Mouse (Mus musculus): Measurements from ENCODE around the gene Cyp21a1.
"Not testable (repeated sequence)": the region's sequence is repeated elsewhere in the genome, so short reads cannot be mapped to it uniquely, and the experiment has no call there.

Cyp21a1 gene

GRCm38 (mm10) chr17:34804301-34804700 lies at the start of gene Cyp21a1:
Cyp21a1 (minus strand) TSS chr17:34804561.
- not testable (repeated sequence) for DNase-seq (ENCODE audit: extremely low read depth, low read depth)

DNA sequence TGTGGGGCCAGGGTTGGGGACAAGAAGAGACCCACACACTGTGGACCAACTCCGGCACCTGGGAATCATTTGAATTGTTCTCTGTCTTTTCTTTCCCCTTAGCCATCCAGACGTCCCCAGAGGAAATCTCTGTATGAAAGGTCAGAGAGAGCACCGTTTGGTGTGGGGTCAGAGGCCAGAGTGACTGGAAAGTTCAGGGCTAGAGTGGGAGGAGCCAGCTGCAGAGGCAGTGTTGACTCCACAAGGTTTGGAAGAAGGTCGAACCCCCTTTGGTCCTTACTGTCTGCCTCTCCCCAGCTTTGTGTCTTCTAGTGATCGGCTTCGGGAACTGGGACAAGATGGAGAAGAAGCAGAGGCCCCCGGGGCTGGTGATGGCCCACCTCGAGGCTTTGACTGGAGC lies 49.1 kb upstream of the Cyp21a1 start:
- DNase-seq (ENCODE audit: extremely low read depth, low read depth), result no peak

DNA sequence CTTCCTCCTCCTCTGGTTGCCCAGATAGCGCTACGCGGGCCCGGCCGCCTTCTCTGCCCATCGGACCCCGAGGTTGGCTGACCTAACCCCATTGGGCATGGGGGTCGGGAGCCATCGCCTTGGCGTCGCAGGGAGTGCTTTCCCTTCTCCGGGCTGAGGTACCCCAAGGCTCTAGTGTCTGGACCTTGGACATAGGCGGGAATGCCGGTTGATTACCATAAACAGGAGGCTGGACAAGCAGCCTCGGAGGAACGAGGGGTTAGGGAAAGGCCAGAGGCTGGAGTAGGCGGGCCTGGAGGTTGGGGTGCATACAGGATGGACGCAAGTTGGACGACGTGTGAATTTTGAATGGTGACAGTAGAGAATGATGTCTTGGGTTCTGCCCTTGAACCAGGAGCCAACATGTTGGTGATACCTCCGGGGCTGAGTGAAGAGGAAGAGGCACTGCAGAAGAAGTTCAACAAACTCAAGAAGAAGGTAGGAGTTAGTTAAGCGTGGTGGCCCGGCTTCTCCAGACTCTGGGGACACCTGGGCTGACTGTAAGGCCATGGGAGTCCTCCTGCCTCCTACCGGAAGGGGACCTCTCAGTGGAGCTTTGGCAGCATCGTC lies 46.3 kb upstream of the Cyp21a1 start:
- DNase-seq (ENCODE audit: extremely low read depth, low read depth), result no peak

DNA sequence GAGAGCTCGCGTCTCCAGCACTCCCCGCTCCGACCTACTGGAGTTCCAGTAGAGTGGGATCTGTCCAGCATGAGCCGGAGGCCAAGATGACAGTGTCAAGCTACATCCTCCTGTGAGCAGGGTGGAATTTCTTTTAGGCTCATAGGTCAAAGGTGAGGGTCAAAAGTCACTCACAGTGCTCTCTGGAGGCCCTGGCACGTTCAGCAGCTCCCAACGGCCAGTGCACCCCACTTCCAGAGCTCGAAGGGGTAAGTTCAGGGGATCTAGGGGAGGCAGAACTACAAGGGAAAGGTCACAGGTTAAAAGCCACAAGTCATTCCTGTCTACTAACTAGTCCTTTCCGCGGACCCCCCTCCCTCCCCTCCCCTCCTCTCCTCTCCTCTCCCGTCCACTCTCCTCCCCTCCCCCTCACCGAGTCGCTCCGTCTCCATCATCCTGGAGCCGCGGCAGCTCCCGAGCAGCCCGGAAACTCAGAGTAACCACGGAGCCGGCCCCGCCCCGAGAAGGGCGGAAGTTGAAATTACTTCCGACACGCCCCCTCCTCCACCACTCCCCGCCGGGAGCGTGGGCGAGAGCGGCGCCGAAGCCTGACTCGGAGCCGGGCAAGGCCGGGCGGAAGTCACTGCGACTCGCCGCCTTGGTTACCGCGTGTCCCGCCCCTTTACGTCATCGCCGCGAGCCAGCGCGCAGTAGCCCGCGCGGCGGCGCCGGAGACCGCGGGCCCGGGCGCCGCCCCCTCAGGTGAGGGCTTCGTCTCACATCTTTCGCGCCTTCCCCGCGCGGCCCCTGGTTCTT lies 45.6 kb upstream of the Cyp21a1 start, which contains the start of the genes Skiv2l and Nelfe:
Skiv2l (minus strand) TSS at position 489 of the 795 bp plus-strand sequence.
Nelfe (plus strand) TSS at position 670 of the 795 bp plus-strand sequence.
- DNase-seq (ENCODE audit: extremely low read depth, low read depth), result peak; percentile 84

GRCm38 (mm10) chr17:34847615-34848014 lies 43.3 kb upstream of the Cyp21a1 start:
- no peak for DNase-seq (ENCODE audit: extremely low read depth, low read depth)

GRCm38 (mm10) chr17:34847192-34847591 lies 42.8 kb upstream of the Cyp21a1 start:
- DNase-seq (ENCODE audit: extremely low read depth, low read depth), result no peak

DNA sequence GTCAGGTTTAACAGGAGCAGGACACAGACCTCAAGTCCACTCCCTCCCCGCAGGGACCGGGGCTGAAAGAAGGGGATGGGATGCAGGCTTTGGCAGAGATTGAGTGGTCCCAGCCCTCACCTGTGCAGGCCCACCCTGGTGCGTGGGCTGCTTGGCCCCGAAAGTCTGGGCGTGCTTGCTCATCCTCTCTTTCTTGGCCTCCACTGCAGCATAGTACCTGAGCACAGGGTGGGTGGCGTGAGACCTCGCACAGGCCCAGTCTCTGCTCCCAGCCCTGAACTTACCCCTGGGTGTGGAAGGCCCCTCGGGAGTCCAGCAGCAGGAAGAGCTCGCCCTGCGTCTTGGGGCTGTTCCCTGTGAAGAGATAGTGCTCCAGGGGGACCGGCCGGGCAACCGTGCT lies 40.5 kb upstream of the Cyp21a1 start:
- no peak for DNase-seq (ENCODE audit: extremely low read depth, low read depth)

GRCm38 (mm10) chr17:34840736-34841307 lies 36.5 kb upstream of the Cyp21a1 start:
- DNase-seq (ENCODE audit: extremely low read depth, low read depth), result no peak

GRCm38 (mm10) chr17:34838785-34839184 lies 34.4 kb upstream of the Cyp21a1 start:
- no peak for DNase-seq (ENCODE audit: extremely low read depth, low read depth)

- no peak for DNase-seq (ENCODE audit: extremely low read depth, low read depth)
Measured at GRCm38 (mm10) chr17:34837464-34838324, 33.3 kb upstream of the Cyp21a1 start.

DNA sequence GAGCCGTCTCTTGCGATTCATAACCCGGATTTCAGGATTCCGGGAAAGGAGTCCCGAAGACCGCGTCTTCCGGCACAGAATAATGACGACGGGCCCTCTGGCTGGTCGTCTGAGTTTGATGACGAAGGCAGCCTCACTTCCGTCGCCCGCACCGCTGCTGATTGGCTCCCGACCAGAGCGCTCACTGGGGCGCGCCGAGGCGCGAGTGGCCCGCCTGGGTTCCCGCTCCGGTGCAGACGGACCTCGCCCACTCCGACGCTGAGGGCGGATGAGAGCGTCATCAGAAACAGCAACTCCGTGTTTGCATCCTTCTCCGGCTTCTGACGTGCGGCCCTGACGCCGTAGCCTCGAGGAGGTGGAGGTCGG lies 32.5 kb upstream of the Cyp21a1 start, which contains the start of the genes Stk19 and Dxo:
Stk19 (minus strand) TSS at position 90 of the 366 bp plus-strand sequence.
Dxo (plus strand) TSS at position 164 of the 366 bp plus-strand sequence.
- DNase-seq (ENCODE audit: extremely low read depth, low read depth), result peak; percentile 89

GRCm38 (mm10) chr17:34836155-34836855 lies 31.9 kb upstream of the Cyp21a1 start:
- no peak for DNase-seq (ENCODE audit: extremely low read depth, low read depth)

GRCm38 (mm10) chr17:34830776-34831175 lies 26.4 kb upstream of the Cyp21a1 start:
- not testable (repeated sequence) for DNase-seq (ENCODE audit: extremely low read depth, low read depth)

DNA sequence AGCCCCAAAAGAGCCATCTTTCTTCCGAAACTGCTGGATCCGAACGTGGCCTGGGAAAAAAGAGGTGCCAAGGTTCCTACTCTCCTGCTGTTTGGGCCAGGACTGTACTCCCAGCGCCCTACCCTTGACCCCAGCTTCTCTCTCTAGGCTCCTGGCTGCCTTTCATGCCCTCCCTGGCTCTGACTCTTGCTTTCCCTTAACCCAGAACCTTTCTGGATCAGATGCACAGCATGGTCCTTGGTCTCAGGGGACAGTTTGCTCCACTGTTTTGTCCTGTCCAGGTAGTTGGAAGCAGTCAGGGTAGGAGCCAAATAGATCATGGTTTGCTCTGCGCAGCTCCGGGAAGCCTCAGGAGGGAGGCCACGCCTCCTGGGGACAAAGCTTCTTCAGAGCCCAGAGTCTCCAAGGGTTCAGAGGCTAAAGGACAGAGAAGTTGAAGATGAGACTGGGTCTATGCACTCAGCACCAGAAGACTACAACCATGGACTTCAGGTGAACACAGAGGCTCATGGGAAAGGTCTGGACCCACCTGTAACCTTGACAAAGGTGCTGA lies 10.5 kb upstream of the Cyp21a1 start:
- no peak for DNase-seq (ENCODE audit: extremely low read depth, low read depth)

DNA sequence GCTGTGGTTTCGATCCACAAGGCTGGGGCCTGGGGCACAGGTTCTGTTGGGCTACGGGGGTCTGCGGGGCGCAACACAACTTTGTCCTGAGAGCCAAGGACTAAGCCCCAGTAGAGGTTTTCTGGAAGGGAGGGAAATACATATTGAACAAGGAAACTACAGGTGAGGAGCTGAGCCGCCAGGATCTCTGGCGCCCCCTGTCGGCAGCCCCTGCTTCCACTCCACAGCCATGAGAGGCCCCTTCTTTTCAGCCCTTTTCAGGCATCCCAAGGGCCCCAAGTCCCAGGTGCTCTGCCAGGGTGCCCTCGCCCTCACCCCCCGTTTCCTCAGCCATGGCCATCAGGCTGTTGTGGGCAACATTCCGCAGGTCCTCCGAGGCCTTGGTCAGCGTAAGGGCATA lies 9.4 kb upstream of the Cyp21a1 start:
- not testable (repeated sequence) for DNase-seq (ENCODE audit: extremely low read depth, low read depth)

DNA sequence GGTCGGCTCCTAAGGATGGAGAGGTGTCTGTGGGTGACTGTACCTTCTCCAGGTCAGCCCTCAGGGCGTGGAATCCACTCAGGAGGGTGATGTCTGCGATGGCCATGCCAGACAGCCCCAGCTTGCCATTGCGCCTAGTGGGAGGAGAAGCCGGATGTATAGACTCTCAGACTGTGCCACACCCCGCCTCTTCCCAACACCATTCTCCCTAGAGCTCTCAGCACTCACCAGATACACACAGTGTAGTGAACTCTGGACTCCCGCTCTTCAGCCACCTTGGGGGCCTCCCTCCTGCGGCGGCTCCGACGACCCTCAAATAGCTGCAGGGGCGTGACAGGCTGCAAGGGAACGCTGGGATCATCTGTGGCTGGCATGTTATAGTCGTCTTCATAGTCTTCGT lies 6.9 kb upstream of the Cyp21a1 start:
- DNase-seq (ENCODE audit: extremely low read depth, low read depth), result no peak

DNA sequence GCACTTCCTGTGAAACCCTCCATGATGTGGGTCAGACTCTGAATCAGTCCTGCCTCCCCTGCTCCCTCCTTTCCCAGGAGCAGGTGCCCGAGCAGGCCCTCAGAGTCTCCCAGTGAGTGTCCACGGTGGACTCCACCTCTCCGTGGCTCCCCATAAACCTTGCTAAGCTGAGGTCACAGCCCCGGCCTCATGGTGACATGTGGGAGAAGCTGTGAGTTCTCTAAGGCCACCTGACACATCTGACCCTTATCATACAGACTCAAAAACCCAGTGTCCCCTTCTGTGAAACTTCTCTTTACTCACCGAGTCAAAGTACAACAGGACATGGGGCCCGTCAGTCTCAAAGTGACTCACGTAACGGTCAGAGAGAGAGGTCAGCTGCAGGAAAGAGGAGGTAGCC lies 6.5 kb upstream of the Cyp21a1 start:
- DNase-seq (ENCODE audit: extremely low read depth, low read depth), result not testable (repeated sequence)

- DNase-seq (ENCODE audit: extremely low read depth, low read depth), result not testable (repeated sequence)
Measured at GRCm38 (mm10) chr17:34810411-34810810, 6.0 kb upstream of the Cyp21a1 start.

- DNase-seq (ENCODE audit: extremely low read depth, low read depth), result no peak
Measured at GRCm38 (mm10) chr17:34808599-34809205, 4.3 kb upstream of the Cyp21a1 start.

DNA sequence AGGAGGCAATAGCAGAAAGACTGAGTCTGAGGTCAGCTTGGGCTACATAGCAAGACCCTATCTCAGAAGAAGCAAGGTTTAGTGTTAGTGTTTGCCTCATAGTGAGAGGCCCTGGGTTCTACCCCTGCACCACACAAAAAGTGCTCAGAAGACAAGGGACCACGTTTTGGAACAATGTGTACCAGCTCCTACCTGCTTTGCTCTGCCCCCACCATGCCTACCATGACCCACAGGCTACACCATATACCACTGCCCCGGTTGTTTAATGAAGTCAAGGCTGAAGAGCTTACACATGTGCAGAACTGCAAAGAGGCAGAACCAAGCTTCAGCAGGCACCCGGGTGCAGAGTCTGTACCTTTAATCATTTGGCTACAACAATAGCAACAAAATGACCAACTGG lies 2.8 kb upstream of the Cyp21a1 start:
- DNase-seq (ENCODE audit: extremely low read depth, low read depth), result no peak
